Mouse (Mus musculus): ENCODE results near the gene Edil3. TPM values are rescaled to one million over a fixed set of nuclear protein-coding genes. Genes with fewer than 3 reads are reported as not detected.

Gene Edil3
- polyA plus RNA-seq, 1 experiment, result 3.8 TPM

DNA sequence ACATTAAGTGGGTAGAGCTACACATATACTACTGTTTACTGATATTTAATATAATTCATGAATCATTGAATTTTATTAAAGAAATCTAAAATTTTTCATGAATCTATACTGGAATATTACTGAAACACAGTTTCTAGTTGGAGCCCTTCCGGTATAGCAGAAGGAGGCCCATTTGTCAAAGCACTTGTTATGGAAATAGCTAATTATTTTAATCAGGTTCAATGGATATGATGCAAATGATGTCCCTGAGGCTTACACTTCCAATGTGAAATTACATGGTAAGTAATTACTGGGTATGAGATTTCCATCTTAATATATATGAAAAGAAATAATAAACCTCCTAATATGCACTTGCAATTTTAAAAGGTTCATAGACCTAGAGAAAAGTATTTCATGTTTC lies 254.9 kb downstream of the Edil3 start:
- TF ChIP-seq CTCF (IDR thresholded peaks at IDR 0.05; ENCODE audit: insufficient read depth, low read length), result no peak
- no peak for TF ChIP-seq POLR2A (IDR thresholded peaks at IDR 0.05; ENCODE audit: borderline replicate concordance, extremely low read depth, low read depth, low read length)
- no peak for DNase-seq

DNA sequence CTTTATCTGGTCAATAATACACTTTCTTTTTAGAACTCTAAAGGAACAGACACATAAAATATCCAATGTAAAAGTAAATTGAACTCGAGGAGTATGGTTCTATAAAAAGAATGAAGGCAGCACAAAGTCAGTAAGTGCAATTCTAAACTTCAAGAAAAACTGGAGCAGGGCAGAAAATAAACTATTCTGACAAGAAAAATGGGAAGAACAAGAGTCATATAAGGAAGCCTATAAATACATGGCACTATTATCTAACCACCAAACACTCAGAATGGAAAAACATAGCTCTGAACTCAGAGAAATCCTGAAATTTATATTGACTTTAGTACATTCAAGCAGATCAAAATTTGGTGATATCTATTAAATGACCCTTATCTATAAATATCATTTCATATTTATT lies 284.6 kb downstream of the Edil3 start:
- WGBS, result 43% methylated on average over 1 of the region's 1 CpGs
- TF ChIP-seq POLR2A (IDR thresholded peaks at IDR 0.05; ENCODE audit: borderline replicate concordance, extremely low read depth, low read depth, low read length), result no peak
- no peak for TF ChIP-seq CTCF (IDR thresholded peaks at IDR 0.05; ENCODE audit: insufficient read depth, low read length)

More for the DNA sequence above, 254.9 kb downstream of the Edil3 start:
- Histone ChIP-seq H3K4me1 (ENCODE audit: control insufficient read depth, insufficient read depth, low read length) (no peaks in the 10 kb centered on the region), H3K4me3 (replicated peaks; ENCODE audit: extremely low read depth, low read depth, low read length) (no peak overlapping the region)
- WGBS, result 81% methylated on average over 1 of the region's 1 CpGs

DNA sequence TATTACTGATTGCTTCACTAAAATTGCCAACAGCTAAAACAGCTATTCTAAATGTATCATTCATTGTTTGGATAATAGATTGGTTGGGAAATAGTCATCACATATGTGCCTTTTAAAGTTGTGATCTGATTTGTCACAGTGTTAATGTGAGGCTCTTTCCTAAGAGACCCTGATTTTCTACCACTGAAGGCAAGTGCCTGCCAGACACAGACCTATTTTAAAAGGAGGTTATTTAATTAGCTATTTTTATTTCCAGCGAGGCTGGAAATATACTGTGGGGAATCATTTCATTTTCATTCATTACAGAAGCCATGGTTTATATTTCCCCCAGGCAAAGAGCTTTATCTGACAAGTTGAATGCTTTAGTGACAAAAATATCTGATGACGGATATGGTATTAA lies 296.3 kb downstream of the Edil3 start:
- H3K4me3 ChIP-seq (replicated peaks; ENCODE audit: extremely low read depth, low read depth, low read length), result no peak overlapping the region
- DNase-seq, result no peak
- no peaks in the 10 kb centered on the region for H3K4me1 ChIP-seq (ENCODE audit: control insufficient read depth, insufficient read depth, low read length)
- 37% methylated on average over 2 of the region's 2 CpGs for WGBS
- TF ChIP-seq POLR2A (IDR thresholded peaks at IDR 0.05; ENCODE audit: borderline replicate concordance, extremely low read depth, low read depth, low read length) (no peak), CTCF (IDR thresholded peaks at IDR 0.05; ENCODE audit: insufficient read depth, low read length) (no peak)

More for the DNA sequence above, 284.6 kb downstream of the Edil3 start:
- Histone ChIP-seq H3K4me3 (replicated peaks; ENCODE audit: extremely low read depth, low read depth, low read length) (no peak overlapping the region), H3K4me1 (ENCODE audit: control insufficient read depth, insufficient read depth, low read length) (no peaks in the 10 kb centered on the region)
- DNase-seq, result no peak

DNA sequence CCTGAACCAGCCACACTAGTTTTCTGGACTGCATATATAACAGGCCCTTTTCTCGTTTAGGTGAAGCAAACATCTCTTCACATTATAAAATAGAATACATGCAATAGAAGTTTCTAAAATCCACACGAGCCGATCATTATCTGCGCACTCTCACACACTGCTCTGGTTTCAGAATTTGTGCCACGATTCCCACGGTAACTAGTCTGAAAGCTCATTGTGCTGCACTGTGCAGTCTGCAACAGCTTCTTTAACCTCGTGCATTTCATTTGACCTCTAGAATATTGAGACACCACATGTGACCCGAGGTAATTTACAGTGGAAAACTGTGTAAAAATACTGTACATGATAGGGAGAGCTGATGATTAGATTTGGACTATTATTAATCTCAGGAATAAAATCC lies 298.5 kb downstream of the Edil3 start:
- Histone ChIP-seq H3K4me3 (replicated peaks; ENCODE audit: extremely low read depth, low read depth, low read length) (no peak overlapping the region), H3K4me1 (ENCODE audit: control insufficient read depth, insufficient read depth, low read length) (no peaks in the 10 kb centered on the region)
- TF ChIP-seq POLR2A (IDR thresholded peaks at IDR 0.05; ENCODE audit: borderline replicate concordance, extremely low read depth, low read depth, low read length) (no peak), CTCF (IDR thresholded peaks at IDR 0.05; ENCODE audit: insufficient read depth, low read length) (no peak)
- DNase-seq, result no peak
- WGBS, result 75% methylated on average over 8 of the region's 8 CpGs

DNA sequence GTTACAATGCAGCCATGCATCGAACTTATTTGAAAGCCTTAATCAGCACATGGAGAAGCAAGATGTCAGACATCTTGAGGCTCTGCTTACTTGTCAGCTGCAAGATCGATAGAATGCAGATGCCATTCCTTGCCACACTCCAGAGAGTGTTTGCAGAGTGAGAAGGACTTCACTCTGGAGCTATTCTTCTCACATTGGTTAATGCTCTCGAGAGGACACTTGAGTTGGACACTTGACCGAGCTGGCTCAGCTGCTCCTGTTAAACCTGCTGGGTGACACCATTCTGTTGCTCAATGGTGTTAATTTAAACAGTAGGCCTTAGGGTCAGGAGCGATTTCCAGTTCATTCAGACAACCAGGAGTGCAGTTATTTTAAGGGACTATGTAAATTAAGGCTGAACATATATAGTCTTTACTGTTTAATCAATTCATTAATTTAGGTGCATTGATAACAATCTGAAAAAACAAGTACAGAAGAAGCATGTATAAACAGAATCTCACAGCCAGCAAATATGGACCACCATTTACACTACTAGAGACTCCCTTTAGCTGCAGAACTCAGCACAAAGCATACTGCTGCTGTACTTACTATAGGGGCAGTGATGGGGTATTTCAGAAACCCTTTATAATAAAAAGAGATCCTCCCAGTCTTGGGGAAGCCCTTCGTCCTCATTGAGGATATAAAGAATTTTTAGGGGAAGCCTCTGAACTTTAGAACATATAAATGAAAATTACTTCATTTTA lies 301.4 kb downstream of the Edil3 start:
- peak; percentile 70 for DNase-seq
- Histone ChIP-seq H3K4me1 (ENCODE audit: control insufficient read depth, insufficient read depth, low read length) (no peaks in the 10 kb centered on the region), H3K4me3 (replicated peaks; ENCODE audit: extremely low read depth, low read depth, low read length) (no peak overlapping the region)
- TF ChIP-seq POLR2A (IDR thresholded peaks at IDR 0.05; ENCODE audit: borderline replicate concordance, extremely low read depth, low read depth, low read length) (no peak), CTCF (IDR thresholded peaks at IDR 0.05; ENCODE audit: insufficient read depth, low read length) (no peak)
- WGBS, result 57% methylated on average over 6 of the region's 6 CpGs

DNA sequence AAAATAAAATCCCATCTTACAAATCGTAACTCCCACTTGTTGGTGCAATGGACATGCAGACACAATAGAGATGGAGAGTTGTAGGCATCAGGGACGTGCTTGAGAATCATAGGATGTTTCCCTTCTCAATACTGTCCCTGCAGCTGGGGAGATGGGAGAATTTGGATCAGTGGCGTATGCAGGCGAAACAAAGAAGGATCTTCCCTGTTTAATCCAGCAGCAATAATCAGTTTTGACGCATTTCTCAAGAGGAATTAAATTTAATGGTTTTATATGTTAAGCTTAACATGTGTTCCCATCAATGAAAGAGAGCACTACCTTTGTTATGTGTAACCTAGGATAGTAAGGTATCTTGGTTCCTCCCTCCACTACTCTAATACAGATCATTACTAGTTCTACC lies 302.1 kb downstream of the Edil3 start:
- Histone ChIP-seq H3K4me3 (replicated peaks; ENCODE audit: extremely low read depth, low read depth, low read length) (no peak overlapping the region), H3K4me1 (ENCODE audit: control insufficient read depth, insufficient read depth, low read length) (no peaks in the 10 kb centered on the region)
- WGBS, result 92% methylated on average over 5 of the region's 5 CpGs
- TF ChIP-seq CTCF (IDR thresholded peaks at IDR 0.05; ENCODE audit: insufficient read depth, low read length) (no peak), POLR2A (IDR thresholded peaks at IDR 0.05; ENCODE audit: borderline replicate concordance, extremely low read depth, low read depth, low read length) (no peak)
- no peak for DNase-seq

DNA sequence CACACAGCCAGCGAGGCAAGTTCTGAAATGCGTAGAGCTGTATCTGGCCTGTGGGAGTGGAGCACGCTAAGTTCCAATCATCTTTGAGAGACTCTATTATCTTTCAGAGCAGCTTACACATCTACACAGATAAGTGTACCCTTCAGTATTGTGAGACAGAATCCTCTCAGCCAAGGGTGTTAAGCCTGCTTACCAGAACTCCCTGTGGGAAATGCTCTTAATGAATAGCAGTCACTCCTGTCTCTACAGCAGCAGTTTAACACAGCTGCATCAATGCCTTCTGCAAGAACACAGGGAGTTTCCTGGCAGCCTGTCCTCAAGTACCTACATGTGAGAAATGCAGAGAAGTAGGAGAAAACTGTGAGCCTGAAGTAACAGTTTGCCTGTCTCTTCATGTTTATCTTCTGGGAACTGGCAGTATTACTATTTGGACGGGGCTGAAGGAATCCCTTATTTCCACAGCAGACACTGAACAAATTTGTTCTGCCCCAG lies 324.8 kb downstream of the Edil3 start:
- Histone ChIP-seq H3K4me1 (ENCODE audit: control insufficient read depth, insufficient read depth, low read length) (no peaks in the 10 kb centered on the region), H3K4me3 (replicated peaks; ENCODE audit: extremely low read depth, low read depth, low read length) (no peak overlapping the region)
- WGBS, result 66% methylated on average over 4 of the region's 4 CpGs
- no peak for DNase-seq
- TF ChIP-seq CTCF (IDR thresholded peaks at IDR 0.05; ENCODE audit: insufficient read depth, low read length) (no peak), POLR2A (IDR thresholded peaks at IDR 0.05; ENCODE audit: borderline replicate concordance, extremely low read depth, low read depth, low read length) (no peak)

DNA sequence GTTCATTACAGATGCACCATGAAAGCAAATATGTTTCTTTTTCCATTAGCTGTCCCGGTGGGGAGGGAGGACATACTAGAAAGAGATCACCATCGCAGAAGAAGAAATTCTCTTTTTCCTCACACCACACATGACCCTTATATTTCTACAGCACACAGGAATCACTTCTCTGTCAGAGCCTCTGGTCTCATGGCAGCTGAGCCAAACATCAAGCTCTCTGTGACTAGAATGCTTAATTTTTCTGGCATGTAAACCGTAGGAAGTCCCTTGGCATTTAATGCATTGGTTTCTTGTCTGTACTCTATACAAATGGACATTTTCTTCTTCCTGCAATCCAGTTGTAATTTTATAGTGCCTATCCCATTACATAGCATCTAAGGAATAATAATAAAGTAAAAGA lies 330.6 kb downstream of the Edil3 start:
- no peak for DNase-seq
- 82% methylated on average over 3 of the region's 3 CpGs for WGBS
- no peak for TF ChIP-seq POLR2A (IDR thresholded peaks at IDR 0.05; ENCODE audit: borderline replicate concordance, extremely low read depth, low read depth, low read length)
- no peak for TF ChIP-seq CTCF (IDR thresholded peaks at IDR 0.05; ENCODE audit: insufficient read depth, low read length)
- Histone ChIP-seq H3K4me1 (ENCODE audit: control insufficient read depth, insufficient read depth, low read length) (no peaks in the 10 kb centered on the region), H3K4me3 (replicated peaks; ENCODE audit: extremely low read depth, low read depth, low read length) (no peak overlapping the region)

DNA sequence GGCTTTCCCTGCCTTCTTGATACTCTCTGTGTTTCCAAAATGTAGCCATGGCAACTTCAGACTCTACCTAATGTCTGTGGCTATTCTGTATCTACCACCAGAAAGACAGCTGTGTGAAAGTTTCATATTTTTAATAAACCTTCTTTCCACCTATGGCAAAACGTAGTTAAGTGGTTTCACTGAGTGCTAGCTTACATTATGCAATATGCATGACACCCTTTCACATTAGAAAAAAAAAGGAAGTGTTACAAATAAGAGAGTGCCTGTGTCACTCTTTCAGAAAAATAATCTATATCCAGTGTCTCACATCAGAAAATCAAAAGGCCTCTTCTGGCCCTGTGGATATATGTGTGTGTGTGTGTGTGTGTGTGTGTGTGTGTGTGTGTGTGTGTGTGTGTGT lies 346.7 kb downstream of the Edil3 start:
- WGBS, result 47% methylated on average over 1 of the region's 1 CpGs

DNA sequence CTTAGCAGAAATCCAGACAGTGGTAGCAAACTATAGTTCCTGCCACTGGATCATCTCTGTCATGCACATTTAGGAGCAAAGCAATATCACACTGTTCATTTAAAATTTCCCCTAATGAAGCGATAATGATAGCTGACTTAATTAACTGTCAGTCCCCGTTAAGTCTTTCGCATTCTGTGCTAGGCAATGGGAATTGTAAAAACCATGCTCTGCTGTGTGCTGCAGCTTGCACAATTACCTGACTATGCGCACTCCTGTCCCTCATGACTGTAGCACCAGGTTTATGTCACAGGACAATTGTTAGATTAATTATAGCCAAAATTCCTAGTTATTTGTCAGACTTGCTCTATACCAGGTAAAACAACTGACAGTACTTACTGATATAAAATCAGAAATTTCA lies 348.8 kb downstream of the Edil3 start:
- DNase-seq, result no peak
- TF ChIP-seq POLR2A (IDR thresholded peaks at IDR 0.05; ENCODE audit: borderline replicate concordance, extremely low read depth, low read depth, low read length), result no peak
- no peak for TF ChIP-seq CTCF (IDR thresholded peaks at IDR 0.05; ENCODE audit: insufficient read depth, low read length)
- WGBS, result 92% methylated on average over 4 of the region's 4 CpGs
- Histone ChIP-seq H3K4me1 (ENCODE audit: control insufficient read depth, insufficient read depth, low read length) (no peaks in the 10 kb centered on the region), H3K4me3 (replicated peaks; ENCODE audit: extremely low read depth, low read depth, low read length) (no peak overlapping the region)

More for the DNA sequence above, 346.7 kb downstream of the Edil3 start:
- DNase-seq, result no peak
- Histone ChIP-seq H3K4me3 (replicated peaks; ENCODE audit: extremely low read depth, low read depth, low read length) (no peak overlapping the region), H3K4me1 (ENCODE audit: control insufficient read depth, insufficient read depth, low read length) (no peaks in the 10 kb centered on the region)
- TF ChIP-seq POLR2A (IDR thresholded peaks at IDR 0.05; ENCODE audit: borderline replicate concordance, extremely low read depth, low read depth, low read length) (no peak), CTCF (IDR thresholded peaks at IDR 0.05; ENCODE audit: insufficient read depth, low read length) (no peak)

Measured in lung, adult 2 months (tissue).